Mouse (Mus musculus) neural tube, embryonic 10.5 days (tissue): ENCODE measurements around the gene Nanp.

Experiments used
- DNase-seq: peaks from one replicate; pipeline ENCODE4 v3.0.0-alpha.2; 2017; ENCODE audit warnings: low spot score; ENCODE audit errors: extremely low spot score

The Nanp gene

GRCm38 (mm10) chr2:150999021-150999420 is 40.2 kb downstream of the Nanp start:
- DNase-seq = peak; percentile 47

- no peak for DNase-seq
Observed at GRCm38 (mm10) chr2:150997618-150998017, 41.6 kb downstream of the Nanp start.

DNA sequence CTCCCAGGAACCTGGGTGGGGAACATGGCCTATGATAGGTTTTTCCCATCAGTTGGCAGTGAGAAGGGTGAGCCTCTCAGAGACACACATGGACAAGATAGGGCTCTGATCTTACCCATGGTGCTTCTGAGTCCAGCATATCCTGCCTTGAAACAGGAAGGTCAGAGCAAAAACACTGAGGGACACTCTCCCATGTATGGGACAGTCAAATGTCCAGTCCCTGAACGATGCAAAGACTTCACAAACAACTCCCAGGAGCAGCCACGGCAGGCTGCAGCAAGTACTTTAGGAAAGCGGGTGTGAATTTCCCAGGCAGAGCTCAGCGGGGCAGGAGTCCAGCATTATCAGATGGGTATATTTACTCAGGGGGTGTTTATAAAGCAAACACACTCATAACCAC is 43.9 kb downstream of the Nanp start:
- no peak for DNase-seq

- DNase-seq = no peak
Observed at GRCm38 (mm10) chr2:150991050-150991449, 48.1 kb downstream of the Nanp start.

DNA sequence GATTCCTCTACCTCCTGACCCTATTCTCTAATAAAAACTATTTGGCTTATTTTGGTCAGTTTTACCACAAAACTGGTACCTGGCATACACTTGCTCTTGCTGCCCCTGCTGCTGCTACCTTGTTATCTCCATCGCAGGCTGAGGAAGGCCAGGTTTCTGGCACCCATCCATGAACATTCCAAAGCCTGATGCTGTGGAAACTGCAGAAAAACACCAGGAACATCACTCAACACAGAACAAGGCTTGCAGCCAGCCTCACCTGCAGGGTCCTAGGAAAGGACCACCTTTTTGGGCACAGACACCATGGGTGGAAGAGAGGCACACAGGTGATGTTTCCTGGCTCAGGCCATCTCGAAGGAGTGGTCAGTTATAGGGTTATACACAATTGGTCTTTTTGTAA is 48.7 kb downstream of the Nanp start:
- no peak for DNase-seq

GRCm38 (mm10) chr2:150985359-150985758 is 53.8 kb downstream of the Nanp start:
- DNase-seq = no peak

GRCm38 (mm10) chr2:150982051-150982450 is 57.1 kb downstream of the Nanp start:
- DNase-seq = no peak

GRCm38 (mm10) chr2:150981524-150981923 is 57.7 kb downstream of the Nanp start:
- peak; percentile 4 for DNase-seq

DNA sequence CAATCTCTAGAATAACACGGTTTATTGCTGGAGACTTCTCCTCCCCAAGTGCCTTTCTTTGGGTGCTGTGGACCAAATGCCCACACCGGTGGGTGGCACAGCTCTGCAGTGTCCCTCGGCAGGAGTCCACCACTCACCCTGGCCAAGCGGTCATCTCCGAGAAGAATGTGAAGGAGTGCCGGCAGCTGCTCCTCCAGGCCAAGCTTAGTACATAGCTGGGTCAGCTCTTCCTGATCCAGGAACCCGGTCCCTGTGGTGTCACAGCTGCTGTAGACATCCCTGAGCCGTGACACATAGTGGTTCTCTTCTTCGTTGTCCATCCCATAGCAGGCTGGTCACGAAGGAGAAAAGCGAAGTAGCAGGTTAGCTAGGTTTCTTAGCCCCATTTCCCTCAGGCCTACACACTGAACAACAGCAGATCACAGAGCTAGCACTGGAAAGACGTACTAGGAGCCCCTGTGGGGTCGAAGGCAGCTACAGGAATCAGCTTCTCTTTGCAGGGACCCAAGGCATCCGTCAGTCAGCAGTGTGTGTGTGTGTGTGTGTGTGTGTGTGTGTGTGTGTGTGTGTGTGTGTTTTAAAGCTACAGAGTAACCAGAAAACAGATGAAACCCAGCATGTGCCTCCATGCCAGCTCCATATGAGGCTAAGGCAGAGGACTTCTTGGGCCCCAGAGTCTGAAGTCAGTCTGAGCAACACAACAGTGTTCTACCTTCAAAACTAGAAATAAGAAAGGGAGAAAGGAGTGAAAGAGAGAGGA is 59.2 kb downstream of the Nanp start:
- peak; percentile 8 for DNase-seq
